Mouse (Mus musculus): ENCODE data around the gene Slc2a4.

Slc2a4 gene

DNA sequence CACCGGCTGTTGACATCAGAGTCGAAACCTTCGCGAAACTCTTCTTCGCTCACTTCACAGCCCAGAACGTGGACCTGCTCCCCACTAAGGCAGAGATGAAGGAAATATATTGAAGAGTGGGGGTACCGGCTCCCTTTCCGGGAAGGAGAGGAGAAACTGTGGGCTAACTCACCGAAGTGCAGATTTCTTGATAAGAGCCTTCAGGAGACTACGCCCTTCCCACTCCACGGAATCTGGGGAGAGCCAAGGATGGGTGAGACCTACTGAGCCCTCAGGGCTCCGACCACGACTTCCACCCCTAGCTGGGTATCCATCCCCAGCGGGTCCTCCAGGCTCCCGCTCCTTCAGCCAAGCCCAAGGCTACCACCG is 31.8 kb upstream of the Slc2a4 start:
- in situ Hi-C loops (cut with MboI; ENCODE audit: unreplicated experiment in 2 of 2), result loop anchor here in 1 of 2 experiments (25.0 kb wide), 2 partner anchors 568 to 918 kb away; partner anchors contain the start of genes Borcs6, Kdm6b and Tmem107

DNA sequence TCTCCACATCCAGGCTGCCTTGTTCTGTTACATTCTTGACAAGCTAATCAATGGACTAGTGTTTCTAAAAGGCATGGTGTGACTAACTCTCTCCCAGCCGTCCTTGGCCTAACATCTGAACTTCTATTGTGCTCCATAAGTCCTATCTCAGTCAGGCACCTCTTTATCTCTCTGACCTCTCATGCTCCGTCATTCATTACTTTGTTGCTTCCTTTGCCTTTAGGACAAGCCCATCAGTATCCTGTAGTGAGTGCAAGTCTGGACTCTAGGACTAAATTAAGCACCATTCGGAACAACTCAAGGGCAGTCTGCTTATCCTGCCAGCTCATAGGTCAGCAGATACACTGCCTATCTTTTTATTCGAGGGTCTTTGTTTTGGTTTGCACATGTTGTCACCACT is 28.3 kb upstream of the Slc2a4 start:
- in situ Hi-C loops (cut with MboI; ENCODE audit: unreplicated experiment in 2 of 2), result loop anchor here in 1 of 2 experiments (25.0 kb wide), 2 partner anchors 564 to 914 kb away; partner anchors contain the start of genes Borcs6, Kdm6b and Tmem107

DNA sequence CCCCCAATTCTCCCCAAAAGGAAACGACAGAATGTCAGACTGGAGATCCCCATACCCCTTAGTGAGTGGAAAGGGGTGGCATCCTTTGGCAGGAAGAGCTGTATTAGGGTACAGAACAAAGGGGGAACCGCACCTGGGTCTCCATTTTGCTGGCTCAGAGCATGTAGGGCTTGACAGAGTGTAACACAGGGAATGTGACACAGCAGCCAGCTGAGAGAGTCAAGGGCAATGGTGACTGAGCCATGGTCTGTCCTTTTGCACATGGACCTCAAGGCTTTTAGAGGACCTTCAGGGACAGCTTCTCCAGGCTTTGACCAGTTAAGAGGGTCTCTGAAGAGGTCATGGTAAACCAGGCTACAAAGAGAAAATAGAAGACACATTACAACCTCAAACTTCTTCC is 26.9 kb upstream of the Slc2a4 start:
- in situ Hi-C loops (cut with MboI; ENCODE audit: unreplicated experiment in 2 of 2), result loop anchor here in 1 of 2 experiments (25.0 kb wide), 2 partner anchors 563 to 913 kb away; partner anchors contain the start of genes Borcs6, Kdm6b and Tmem107

DNA sequence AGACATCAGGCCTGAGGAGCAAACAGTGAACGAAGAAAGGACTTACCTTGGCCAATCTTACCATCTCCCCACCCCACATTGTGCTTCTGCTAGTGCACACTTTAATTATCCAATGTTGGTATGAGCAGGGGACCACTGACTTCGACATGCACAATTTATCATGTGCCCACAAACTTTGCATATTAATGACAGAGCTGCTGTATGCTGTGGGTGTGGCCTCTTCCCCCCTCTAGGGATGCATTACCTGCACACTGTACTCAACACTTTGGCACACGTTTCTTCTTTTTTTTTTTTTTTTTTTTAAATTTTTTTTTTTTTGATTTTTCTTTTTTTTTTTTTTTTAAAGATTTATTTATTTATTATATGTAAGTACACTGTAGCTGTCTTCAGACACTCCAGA is 22.8 kb upstream of the Slc2a4 start:
- in situ Hi-C loops (cut with MboI; ENCODE audit: unreplicated experiment in 2 of 2), result no loop called here

DNA sequence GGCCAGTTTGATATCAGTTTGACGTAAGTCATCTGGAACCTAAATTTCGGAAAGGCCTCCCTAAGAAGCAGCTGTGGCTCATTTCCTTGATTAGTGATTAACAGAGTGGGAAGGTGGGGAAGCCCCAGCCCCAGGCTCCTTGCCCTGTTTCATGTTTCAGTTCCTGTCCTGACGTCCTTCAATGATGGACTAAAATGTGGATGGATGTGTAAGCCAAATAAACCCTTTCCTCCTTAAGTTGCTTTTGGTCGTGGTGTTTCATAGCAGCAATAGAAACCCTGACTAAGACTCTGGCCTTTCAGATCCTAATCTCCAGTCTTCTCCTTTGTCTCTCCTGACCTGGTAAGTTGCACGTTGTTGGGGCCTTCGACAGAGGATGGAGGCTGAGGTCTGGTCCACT is 22.2 kb upstream of the Slc2a4 start:
- in situ Hi-C loops (cut with MboI; ENCODE audit: unreplicated experiment in 2 of 2), result no loop called here

DNA sequence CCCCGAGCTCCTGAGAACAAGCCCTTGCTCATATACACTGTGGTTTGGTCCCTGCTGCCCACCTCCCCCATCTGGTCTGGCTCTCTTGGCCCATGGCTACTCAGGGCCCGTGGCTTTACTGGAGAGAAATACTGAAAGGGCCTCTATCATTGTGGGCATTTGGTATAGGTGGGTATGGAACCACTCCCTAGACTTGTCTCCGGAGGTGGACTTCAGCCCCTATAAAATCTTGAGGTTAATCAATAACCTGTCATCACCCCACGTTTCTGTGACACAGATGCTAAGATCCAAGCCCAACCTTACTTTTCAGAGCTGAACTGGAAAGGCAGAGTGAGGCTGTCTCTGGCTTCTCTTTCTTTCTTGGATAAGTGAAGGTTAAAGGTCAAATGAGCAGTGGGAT is 20.8 kb upstream of the Slc2a4 start:
- in situ Hi-C loops (cut with MboI; ENCODE audit: unreplicated experiment in 2 of 2), result no loop called here

DNA sequence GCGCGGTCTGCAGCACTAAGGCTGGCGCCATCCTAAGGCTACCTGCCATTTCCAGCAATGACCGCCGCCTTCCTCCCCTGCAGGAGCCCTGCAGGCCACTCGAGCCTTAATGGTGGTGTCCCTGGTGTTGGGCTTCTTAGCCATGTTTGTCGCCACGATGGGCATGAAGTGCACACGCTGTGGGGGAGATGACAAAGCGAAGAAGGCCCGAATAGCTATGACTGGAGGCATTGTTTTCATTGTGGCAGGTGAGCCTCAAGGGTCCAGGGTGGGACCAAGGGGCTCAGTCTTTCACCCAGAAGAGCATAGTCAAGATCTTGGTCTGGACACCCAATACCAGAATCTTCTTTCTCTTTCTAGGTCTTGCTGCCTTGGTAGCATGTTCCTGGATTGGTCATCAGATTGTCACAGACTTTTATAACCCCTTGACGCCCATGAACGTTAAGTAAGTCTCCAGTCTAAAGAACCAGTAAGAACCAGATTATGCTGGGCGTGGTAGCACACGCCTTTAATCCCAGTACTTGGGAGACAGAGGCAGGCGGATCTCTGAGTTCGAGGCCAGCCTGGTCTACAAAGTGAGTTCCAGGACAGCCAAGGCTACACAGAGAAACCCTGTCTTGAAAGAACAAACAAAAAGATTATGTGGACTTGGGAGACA is 19.0 kb upstream of the Slc2a4 start:
- in situ Hi-C loops (cut with MboI; ENCODE audit: unreplicated experiment in 2 of 2), result no loop called here

DNA sequence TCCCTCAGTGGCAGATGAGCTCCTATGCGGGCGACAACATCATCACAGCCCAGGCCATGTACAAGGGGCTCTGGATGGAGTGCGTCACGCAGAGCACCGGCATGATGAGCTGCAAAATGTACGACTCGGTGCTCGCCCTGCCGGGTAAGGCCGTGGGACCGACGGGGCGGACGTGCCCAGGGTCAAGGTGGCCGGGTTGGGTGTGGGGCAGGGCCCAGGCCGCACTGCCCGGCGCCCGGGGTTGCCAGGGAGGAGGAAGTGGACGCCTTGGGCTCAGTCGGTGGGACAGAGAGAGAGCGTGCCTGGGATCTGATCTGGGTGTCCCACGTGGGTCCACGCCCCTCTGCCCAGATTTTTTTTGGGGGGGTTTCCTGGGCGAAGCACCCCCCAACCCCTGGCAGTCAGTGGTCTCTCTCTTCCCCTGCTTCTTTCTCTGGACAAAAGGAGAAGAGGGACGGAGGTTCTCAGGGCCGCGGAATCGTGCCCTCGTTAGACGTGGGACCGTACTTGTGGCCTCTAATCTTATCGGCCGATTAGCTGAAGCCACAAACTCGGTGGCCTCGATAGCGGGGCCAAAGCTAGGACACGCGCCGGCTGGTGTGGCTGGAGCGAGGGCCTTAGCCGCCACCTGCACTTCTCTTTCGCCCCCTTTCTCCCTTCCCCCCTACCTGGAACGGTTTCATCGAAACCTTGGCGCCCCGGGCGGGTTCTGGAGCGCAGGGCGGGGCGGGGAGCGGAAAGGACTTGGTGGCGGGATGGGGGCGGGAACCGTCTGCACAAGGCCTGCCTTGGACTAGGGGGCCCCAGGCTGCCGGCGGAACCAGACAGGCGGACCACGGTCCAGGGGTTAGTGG is 18.2 kb upstream of the Slc2a4 start:
- in situ Hi-C loops (cut with MboI; ENCODE audit: unreplicated experiment in 2 of 2), result no loop called here

DNA sequence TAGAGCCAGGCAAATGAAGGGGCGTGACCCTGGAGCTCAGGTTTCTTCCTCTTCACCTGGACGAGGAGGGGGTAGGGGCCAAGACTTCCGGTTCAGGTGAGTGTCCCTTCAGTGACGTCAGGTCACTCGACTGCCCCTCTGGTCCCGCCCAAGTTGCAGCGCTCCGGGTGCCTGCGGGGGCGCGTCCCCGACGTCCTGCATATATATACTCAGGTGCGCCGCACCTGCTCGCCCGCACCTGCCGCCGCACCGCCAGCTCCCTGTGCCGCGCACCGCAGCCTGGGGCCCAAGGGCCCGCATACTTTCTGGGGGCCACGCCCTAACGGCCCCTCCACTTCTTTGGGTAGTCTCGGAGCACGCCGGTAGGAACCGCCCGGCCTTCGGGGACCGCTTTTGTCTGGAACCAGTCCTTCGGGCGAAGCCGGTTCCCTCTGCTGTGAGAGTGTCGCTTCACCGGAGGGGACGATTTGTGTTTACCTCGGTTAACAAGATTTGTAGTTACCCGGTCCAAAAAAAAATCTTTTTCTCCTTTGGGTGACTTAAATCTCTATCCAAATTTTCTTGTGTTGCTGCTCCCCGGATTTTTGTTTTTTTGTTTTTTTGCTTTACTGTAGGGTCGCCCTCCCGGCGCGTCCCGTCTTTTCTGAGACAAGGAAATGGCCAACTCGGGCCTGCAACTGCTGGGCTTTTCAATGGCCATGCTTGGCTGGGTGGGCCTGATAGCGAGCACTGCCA is 17.4 kb upstream of the Slc2a4 start:
- in situ Hi-C loops (cut with MboI; ENCODE audit: unreplicated experiment in 2 of 2), result no loop called here

DNA sequence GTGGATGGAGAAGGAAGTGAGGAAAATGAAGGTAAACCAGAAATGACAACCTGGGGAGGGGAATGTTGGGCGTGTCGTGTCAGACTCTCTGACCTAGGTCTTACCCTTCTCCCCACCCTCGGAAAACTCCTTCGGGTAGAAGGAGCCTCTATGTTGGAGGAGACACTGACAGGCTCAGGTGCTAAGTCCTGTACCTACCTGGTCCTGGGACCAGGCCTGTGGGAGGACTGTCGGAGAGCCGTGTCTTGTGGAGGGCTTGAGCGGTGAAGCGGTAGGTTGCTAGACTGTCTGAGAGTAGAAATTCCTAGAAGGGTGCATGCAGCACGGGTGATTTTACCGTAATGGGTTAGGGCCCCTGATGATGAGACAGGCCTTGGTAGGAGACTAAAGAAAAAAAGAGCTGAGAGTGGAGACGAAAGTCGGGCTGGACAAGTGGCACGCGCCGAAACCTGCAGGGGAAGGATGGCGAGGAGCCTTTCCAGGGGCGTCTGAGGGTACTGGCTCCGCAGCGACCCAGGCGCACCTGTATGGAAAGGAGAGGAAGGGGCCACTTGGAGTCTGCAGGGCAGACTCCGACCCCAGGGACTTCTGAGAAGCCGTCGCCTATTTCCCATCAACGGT is 16.8 kb upstream of the Slc2a4 start, which contains the start of gene Cldn7:
Gene Cldn7, plus strand, starts transcription at position 130 of the 621 bp plus-strand sequence.
- in situ Hi-C loops (cut with MboI; ENCODE audit: unreplicated experiment in 2 of 2), result no loop called here

DNA sequence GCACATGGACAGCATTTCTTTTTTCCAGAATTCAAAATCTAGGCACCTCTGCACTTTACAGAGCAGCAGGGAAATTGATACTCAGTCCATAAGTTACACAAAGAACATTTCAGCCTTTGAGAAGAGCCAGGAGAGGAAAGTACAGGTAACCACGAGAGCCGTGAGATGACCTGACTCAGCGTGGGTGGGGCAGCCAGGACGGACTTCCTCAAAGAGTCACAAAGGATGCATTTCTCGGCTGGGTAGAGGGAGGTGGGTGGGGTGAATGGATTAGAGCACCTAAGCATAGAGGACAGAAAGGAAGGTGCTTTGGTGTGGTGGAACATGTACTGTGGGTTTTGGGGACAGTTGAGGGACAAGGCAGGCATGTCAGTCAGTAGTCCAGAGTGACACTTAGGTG is 13.9 kb upstream of the Slc2a4 start:
- in situ Hi-C loops (cut with MboI; ENCODE audit: unreplicated experiment in 2 of 2), result no loop called here

DNA sequence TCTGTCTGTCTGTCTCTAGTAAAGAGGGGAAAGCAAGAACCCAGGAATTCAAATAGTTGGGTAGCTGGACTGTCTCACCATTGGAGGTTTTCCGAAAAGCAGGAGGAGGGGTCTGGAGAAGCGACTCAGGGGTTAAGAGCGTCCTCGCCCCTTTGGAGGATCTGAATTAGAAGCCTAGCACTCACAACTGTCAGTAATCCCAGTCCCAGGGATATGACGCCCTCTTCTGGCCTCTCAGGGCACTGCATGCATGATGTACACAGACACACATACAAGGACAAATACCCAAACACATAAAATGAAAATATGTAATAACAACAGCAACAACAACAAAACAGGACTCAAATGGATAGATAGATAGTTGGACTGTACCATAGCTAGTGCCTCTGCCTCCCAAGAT is 12.6 kb upstream of the Slc2a4 start:
- in situ Hi-C loops (cut with MboI; ENCODE audit: unreplicated experiment in 2 of 2), result no loop called here

DNA sequence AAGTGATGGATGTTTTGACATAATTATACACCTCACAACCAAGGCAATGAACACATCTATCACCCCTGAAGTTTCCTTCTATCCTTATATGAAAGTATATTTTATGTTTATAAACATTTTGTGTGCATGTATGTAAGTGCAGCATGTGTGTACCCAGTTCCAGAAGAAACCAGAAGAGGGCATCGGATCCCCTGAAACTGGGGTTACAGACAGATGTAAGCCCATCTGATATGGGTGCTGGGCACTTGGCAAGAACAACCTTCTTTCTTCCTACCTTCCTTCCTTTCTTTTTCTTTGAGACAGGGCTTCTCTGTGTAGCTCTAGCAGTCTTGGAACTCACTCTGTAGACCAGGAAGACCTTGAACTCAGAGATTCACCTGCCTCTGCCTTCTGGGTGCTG is 8.2 kb upstream of the Slc2a4 start:
- in situ Hi-C loops (cut with MboI; ENCODE audit: unreplicated experiment in 2 of 2), result loop anchor here (10.0 kb wide), 3 partner anchors 231 to 271 kb away; partner anchors contain the start of genes Senp3 (in 1 of the 2) and Tnfsf13 (in 1 of the 2)

DNA sequence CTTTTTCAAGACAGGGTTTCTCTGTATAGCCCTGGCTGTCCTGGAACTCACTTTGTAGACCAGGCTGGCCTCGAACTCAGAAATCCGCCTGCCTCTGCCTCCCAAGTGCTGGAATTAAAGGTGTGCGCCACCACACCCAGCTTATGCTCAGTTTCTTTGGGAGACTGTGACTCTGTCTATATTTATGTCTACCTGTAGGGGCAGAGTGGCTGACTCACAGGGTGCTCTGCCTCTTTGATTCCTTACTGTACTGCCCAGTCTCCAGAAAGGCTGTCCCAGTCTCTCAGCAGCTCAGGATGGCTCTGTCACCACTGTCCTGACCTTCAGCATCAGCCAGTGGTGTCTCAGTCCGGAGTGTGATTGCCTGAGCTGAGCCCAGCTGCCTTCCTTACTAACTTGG is 7.6 kb upstream of the Slc2a4 start:
- in situ Hi-C loops (cut with MboI; ENCODE audit: unreplicated experiment in 2 of 2), result loop anchor here (10.0 kb wide), 3 partner anchors 231 to 271 kb away; partner anchors contain the start of genes Senp3 (in 1 of the 2) and Tnfsf13 (in 1 of the 2)

DNA sequence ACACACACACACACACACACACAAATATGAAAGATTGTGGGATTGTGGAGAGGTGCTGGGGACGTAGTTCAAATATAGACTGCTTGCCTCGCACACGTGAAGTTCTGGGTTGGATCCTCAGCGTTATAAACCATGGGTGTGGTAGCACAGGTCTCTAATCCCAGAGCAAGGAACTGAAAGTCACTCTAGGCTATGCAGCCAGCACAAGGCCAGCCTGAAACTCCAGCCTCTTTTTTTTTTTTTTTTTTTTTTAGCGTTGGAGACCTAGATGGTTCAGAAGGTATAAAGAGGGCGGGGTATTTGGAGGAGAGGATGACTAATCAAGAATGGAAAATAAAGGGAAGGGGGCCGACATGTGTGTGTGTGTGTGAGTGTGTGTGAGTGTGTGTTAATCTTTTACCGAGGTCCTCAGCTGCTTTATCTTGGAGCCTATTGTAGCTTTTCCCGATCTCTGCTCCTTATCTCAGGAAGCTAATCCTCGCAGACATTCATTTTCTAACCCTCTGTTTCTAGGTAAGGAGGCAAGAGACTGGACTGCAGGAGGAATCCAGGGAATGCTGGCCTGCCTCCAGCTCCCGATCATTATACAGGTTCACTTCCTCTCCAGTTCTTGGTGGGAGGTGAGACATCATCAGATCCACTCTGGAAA is 5.4 kb upstream of the Slc2a4 start:
- in situ Hi-C loops (cut with MboI; ENCODE audit: unreplicated experiment in 2 of 2), result loop anchor here (5.0 to 10.0 kb wide), 6 partner anchors 49 to 269 kb away; partner anchors contain the start of genes Dvl2 (in 1 of the 2), Senp3 (in 1 of the 2), Tmem95 (in 1 of the 2) and Tnfsf13 (in 1 of the 2)

DNA sequence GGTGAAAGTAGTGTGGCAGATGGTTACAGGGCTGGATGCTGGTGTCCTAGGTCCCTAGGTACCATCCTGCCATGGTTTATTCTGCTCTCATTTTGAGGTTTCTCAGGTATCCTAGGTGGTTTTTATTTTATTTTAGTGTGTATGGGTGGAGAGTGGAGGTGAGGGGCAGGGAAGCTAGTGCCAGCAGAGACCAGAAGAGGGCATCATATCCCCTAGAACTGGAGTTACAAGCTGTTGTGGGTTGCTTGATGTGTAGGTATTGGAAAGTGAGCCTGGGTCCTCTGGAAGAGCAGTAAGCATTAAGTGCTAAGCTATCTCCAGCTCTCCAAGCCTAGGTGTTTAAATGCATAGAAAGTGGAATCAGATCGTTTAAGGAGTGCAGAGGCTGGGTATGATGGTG is 4.3 kb upstream of the Slc2a4 start:
- in situ Hi-C loops (cut with MboI; ENCODE audit: unreplicated experiment in 2 of 2), result loop anchor here (5.0 to 10.0 kb wide), 6 partner anchors 50 to 267 kb away; partner anchors contain the start of genes Dvl2 (in 1 of the 2), Senp3 (in 1 of the 2), Tmem95 (in 1 of the 2) and Tnfsf13 (in 1 of the 2)

DNA sequence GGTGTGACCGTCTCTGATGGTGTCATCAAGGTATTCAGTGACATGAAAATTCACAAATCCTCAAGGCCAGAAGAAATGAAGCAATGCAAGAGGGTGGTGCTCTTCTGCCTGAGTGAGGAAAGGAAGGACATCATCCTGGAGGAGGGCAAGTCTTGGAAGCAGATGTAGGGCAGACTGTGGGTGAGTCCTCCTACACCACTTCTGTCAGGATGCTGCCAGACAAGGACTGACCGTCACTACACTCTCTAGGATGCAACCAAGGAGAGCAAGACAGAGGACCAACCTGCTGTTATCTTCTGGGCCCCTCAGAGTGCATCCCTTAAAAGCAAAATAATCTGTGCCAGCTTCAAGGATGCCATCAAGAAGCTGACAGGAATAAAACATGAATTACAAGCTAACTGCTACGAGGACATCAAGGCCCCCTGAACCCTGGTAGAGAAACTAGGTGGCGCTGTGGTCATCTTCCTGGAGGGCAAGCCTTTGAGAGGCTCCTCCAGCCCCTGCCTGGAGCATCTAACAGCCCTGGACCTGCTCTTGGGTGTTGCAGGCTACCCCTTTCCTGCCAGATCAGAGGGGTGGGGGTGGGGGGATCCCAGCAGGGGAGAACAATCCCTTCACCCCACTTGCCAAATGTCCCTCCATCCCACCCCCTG is 2.9 kb upstream of the Slc2a4 start:
- in situ Hi-C loops (cut with MboI; ENCODE audit: unreplicated experiment in 2 of 2), result loop anchor here (5.0 to 10.0 kb wide), 6 partner anchors 51 to 266 kb away; partner anchors contain the start of genes Dvl2 (in 1 of the 2), Senp3 (in 1 of the 2), Tmem95 (in 1 of the 2) and Tnfsf13 (in 1 of the 2)

DNA sequence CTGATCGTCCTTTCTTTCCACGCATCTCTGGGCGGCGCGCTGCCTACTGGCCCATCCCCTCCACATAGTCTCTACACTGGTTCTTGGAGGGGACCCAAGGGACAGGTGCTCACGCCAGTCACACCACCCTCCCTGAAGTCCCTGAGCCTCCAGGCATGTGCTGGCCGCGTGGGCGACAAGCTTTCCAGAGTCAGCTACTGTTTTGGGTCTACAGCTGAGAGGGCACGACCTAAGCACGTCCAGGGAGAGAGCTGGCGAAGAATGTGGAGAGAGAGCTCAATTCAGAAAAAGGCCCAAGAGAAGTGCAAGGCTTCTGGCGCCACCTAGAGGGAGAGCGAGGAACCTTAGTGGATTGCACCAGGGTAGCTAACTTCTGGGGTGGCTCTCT is 769 bp upstream of the Slc2a4 start:
- in situ Hi-C loops (cut with MboI; ENCODE audit: unreplicated experiment in 2 of 2), result no loop called here
